Mouse (Mus musculus): ENCODE data around the gene Hyal1.
A peak's percentile ranks its signal among the peaks of the same experiment; 100 is the strongest.

The Hyal1 gene

GRCm38 (mm10) chr9:107576357-107577107 lies at the start of gene Hyal1:
Gene Hyal1 (plus strand): TSS chr9:107576927.
- DNase-seq = peak; percentile 80 to 86

- peak; percentile 95 to 97 for DNase-seq
Observed at GRCm38 (mm10) chr9:107533791-107534407, 42.8 kb upstream of the Hyal1 start, which contains the start of gene Tmem115. Gene Tmem115 (plus strand): TSS chr9:107533945.

- no peak for DNase-seq
Observed at GRCm38 (mm10) chr9:107534408-107535202, 42.1 kb upstream of the Hyal1 start.

GRCm38 (mm10) chr9:107538231-107538630 lies 38.5 kb upstream of the Hyal1 start:
- DNase-seq = no peak

- no peak for DNase-seq
Observed at GRCm38 (mm10) chr9:107538711-107539110, 38.0 kb upstream of the Hyal1 start.

- no peak for DNase-seq
Observed at GRCm38 (mm10) chr9:107539940-107540339, 36.8 kb upstream of the Hyal1 start.

GRCm38 (mm10) chr9:107540420-107540819 lies 36.3 kb upstream of the Hyal1 start:
- no peak for DNase-seq

- DNase-seq = no peak
Observed at GRCm38 (mm10) chr9:107541005-107541404, 35.7 kb upstream of the Hyal1 start.

GRCm38 (mm10) chr9:107541474-107542351 lies 35.0 kb upstream of the Hyal1 start, which contains the start of the genes Cyb561d2 and Nprl2:
Gene Cyb561d2 (minus strand): TSS chr9:107542193.
Gene Nprl2 (plus strand): TSS chr9:107542226.
- peak; percentile 95 for DNase-seq

GRCm38 (mm10) chr9:107542352-107542686 lies 34.4 kb upstream of the Hyal1 start:
- DNase-seq = no peak

- DNase-seq = no peak
Observed at GRCm38 (mm10) chr9:107542721-107543120, 34.0 kb upstream of the Hyal1 start.

- no peak for DNase-seq
Observed at GRCm38 (mm10) chr9:107543299-107543698, 33.4 kb upstream of the Hyal1 start.

GRCm38 (mm10) chr9:107544196-107544700 lies 32.5 kb upstream of the Hyal1 start:
- DNase-seq = no peak

- DNase-seq = no peak
Observed at GRCm38 (mm10) chr9:107544729-107545128, 32.0 kb upstream of the Hyal1 start.

- no peak for DNase-seq
Observed at GRCm38 (mm10) chr9:107545199-107545598, 31.5 kb upstream of the Hyal1 start.

GRCm38 (mm10) chr9:107545602-107546001 lies 31.1 kb upstream of the Hyal1 start:
- DNase-seq = peak; percentile 63 to 85

- peak; percentile 97 for DNase-seq
Observed at GRCm38 (mm10) chr9:107547026-107547425, 29.7 kb upstream of the Hyal1 start, which contains the start of gene Zmynd10. Gene Zmynd10 (plus strand): TSS chr9:107547298.

GRCm38 (mm10) chr9:107547957-107548356 lies 28.8 kb upstream of the Hyal1 start:
- peak in 1 of 2 experiments; percentile 22 for DNase-seq

GRCm38 (mm10) chr9:107548820-107549219 lies 27.9 kb upstream of the Hyal1 start:
- no peak for DNase-seq

- DNase-seq = no peak
Observed at GRCm38 (mm10) chr9:107549297-107550074, 27.2 kb upstream of the Hyal1 start.

GRCm38 (mm10) chr9:107550491-107551116 lies 26.1 kb upstream of the Hyal1 start:
- peak; percentile 89 to 93 for DNase-seq
